Mouse (Mus musculus): Measurements from ENCODE around the gene Lipi.

Gene Lipi

DNA sequence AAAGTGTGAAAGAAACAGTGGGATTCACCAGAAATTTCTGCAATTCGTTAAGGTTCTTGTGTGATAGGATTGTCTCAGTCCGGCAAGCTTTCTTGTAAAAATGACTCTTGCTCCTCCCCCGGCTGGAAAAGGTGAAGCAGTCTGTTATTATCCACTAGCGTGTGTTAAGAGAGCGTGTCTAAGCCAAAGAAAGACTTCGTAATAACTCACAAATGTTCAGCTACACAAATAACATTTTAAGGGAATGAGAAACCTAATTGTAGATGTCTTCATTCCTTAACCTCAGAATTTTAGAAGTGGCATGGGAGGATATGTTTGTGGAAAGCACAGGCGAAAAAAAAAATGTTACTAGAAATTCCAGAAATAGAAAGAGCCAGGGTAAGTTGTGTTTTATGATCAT lies at the start of gene Lipi:
TSS of gene Lipi (minus strand) at position 101 of the 400 bp plus-strand sequence.
- DNase-seq, result no peak

DNA sequence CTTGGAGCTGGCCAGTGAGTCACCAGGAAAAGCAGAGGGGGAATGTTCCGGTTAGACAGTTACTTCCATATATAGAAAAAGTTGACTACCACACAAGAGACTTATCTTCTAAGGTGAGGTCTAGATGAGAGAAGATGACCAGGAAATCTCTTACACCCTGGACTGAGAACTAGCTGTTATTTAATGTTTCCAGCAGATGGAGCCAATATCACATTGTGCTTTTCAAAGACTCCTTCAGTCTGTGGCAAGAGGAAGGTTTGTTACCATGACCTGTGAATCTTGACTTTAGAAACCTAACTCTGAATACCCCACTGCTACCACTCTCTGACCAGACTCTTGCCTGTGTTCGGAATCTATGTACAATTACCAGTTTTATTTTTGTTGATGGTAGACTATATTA lies 42.0 kb upstream of the Lipi start:
- no peak for DNase-seq

DNA sequence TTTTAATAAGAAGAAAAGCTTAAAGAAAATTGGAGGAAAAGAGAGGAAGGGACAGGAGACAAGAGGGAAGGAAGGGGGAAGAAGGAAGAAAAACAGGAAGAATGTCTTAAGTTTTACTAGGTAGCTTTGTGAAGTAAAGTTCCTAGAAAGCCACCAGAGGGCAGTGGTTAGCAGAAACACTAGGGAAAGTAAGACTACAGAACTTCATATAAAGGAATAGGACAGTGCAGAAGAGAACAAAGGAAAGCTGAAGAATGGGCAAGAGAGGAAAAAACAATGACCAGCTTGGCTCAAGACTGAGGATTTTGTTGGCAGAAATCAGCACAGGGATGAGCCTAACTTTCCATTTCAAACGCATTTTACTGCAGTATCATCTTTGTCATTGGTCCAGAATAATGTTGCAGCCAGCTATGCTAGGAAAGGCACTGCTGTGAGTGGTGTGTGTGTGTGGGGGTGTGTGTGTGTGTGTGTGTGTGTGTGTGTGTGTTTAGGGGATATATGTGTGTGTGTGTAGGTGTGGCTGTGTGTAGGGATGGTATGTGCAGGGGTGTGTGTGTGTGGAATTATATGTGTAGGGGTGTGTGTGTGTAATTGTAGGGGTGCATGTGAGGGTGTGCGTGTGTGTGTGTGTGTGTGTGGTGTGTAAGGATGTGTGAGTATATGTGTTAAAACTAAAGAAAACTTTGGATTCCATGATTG lies 31.9 kb upstream of the Lipi start:
- no peak for DNase-seq

DNA sequence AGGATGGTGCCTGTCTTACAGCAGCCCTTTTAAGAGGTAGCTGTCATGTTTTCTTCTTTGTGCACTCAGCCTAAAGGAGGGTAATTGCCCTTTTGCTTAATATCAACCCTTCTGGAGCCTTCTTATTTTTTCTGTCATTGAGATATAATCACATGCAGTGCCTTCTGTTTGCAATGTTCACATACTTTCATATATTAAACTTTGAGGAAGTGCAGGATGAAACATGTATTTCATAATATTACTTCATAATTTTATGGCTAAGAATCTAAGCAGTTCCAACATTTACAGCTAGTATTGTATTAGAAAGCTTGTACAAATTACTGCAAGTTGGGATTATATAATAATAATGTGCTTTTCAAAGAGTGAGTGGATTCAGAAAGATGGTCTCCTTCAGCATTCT lies 26.7 kb upstream of the Lipi start:
- no peak for DNase-seq

DNA sequence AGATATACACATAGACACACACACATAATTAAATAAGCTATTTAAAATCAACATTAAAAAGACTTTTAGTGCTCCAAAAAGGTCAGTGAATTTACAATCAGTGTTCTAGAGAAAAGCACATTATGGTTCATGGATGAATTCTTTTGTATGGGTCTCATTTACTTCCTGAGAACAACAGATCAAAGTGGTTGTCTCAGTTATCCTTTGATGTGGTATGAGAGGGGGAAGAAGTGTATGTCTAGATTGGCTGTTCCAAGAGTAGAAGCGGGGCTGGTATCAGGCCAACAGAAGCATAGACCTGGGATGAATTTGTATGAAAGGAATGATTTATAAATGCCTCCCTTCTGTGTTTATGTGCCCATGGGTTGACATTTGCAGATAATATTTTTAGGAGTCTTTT lies 20.6 kb upstream of the Lipi start:
- no peak for DNase-seq

DNA sequence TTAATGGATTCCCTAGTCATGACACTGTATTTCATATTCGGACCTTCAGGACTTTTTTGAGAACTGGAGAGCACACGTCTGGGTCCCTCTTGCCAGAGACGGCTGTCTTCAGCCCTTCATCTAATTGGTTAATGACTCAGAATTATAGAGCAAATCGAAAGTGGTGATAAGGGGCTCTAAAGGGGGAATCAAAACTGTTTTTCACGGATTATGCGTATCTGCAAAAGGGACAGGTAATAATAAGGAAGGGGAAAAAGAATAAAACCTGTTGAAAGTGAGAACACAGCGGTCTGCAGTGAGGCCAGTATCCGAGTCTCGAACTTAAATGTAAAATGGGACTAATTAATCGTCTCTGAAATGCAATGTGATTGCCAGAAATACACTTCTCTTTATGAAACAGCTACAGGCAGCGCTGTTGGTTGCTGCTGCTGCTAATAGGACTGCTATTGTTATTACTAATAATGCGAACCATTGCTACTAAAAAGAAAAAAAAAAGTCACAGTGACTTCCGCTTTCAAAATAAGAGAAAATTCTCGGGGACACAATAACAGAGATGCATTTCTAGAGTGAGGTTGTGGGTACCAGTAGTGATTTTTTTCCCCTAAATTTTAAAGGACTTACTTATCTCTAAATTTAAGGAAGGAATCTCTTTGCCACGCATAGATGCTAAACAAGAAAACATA lies 7.8 kb upstream of the Lipi start:
- no peak for DNase-seq

DNA sequence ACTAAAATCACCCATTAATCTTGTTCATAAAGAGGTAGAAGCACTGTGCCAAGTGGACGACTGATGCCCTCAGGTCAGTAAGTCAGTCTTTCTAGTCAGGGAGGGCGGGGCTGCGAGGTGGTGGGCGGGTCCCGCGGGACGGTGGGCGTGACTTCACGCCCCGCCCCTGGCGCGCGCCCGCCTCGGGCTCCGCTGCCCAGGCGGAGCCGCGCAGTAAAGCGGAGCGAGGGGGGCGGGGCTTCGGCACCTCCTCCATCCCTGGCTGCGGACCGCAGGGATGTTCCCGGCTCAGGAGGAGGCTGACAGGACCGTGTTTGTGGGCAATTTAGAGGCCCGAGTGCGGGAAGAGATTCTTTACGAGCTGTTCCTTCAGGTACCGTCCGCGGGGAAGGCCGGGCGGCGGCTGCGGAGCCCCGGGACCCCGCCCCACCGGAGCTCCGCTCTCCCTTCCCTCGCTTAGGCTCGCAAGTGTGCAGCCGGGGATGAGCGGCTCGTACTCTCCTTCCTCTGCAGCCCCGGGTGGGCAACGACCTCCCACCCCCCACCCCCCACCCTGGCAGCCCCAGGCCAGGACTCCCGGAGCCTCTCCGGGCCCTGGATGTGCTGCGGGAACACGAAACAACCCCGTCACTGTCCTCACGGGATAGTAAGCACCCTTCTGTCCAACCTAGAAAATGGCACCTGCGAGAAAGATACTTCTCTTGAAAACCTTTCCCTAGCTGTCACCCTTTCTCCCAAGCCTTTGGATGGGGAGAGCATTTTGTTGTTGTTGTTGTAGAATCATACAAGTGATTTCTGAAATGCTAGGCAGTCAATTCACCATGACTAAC lies 7.0 kb upstream of the Lipi start, which contains the start of gene Rbm11:
TSS of gene Rbm11 (plus strand) at position 174 of the 830 bp plus-strand sequence.
- peak; percentile 84 for DNase-seq

DNA sequence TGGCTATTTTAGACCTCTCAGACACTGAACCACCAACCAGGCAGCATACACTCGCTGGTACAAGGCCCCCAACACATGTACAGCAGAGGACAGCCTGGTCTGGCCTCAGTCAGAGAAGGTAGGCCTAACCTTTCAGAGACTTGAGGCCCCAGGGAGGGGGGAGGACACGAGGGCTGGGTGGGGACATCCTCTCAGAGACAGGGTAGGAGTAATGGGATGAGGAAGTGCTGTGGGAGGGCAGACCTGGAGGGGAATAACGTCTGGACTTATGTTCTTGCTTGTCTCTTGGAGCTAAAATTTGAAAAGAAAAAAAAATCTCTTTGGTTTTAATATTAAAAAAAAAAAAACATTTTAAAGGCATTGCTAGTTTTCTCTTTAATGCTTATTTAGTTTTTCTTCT lies 605 bp upstream of the Lipi start:
- DNase-seq, result no peak

DNA sequence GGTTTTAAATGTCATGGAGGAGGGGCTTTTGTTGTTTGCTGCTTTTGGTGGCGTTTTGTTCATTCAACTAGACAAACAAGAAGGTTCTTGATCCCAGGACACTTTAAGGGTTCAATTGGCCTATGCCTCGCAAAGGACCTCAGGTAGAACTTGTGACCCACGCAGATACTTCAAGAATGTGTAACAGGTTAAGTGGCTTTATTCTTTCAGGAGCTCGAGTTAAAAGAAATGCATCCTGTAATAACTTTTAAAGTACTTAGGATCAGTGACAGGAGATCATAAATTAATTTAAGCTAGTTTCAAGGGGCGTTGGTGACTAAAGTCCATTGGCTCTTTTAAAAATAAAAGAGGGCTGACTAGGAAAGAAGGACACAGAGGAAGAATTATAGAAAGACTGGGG lies 3.6 kb downstream of the Lipi start:
- no peak for DNase-seq

DNA sequence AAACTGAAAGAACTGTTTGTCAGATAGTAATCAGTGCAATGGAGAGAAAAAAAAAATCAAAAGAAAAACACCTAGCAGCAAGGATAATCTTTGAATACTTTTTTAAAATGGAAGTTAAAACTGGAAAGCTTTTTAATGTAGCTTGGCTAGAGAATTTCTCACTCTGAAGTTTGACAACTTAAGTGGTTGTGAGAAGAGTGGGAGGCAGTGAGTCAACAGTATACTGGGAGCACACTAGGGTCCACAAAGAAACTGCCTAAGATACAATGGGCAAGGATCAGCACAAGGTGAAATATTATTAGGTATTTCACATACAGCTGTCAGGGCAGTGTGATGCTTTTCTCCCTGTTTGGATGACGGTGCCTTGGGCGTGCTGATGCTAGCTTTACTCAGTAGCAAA lies 23.0 kb downstream of the Lipi start:
- DNase-seq, result no peak

DNA sequence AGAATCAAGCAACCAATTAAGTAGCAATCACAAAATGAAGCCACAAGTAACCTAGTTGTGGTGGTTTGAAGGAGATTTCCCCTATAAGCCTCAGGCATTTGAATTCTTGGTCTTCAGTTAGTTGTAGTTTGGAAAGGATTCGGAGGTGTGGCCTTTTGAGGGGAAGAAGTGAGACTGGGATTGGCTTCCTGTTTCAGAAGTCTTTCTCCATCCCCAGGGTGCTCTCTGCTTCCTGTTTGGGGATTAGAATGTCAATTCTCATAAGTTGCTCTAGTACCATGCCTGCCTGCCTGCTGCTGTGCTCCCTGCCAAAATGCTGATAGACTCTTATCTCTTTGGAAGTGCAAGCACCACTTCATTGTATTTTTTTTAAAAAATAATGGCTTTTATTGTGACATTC lies 40.6 kb downstream of the Lipi start:
- DNase-seq, result no peak

DNA sequence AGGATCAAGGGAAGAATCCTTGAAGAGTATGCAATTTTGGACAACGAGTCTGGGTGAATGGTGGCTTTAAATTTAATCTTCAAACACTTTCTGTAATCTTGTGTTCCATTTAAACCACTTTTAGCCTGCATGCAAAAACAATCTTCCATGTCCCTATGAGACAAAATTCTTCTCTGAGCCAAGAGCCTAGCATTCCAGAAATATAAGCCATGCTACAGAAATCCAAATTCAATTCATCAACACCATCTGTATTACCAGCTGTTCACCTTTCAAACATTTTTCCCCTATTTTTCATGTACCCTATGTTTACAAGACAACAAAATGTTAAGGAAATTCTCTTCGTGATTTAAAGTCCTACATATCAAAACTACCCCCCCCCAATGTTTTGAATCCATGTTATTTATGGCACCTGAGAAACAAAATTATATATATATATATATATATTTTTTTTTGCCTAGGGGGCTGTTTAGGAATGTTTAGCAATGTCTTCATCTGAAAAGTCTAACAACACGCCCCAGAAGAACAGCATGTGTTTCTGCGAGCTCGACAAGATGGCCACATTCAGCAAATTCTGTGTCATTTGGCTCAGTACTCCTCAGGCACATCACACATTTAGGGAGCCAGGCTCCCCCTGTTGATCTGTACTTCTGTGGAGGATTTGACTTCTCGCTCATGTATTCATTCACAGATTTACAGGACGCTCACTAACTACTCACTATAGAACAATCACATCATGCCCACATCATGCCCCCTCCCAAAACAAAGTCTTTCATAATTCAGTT lies 47.9 kb downstream of the Lipi start:
- DNase-seq, result no peak

DNA sequence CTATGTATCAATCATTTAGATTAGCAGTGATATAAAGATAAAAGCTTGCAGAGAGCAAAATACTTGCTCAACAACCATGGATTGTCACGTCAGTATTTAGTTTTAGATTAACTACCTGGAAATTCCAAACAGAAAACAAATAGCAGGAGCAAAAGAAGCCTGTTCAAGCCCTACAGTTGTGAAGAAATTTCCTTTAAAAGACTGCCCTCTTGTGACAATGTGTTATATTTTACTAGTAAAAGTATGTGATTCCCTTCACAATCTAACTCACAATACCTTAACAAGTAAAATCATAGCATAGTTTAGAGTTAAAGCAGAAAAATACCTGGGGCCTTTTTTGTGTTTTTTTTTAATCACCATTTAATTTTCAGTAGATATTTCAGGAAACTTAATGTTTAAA lies 54.2 kb downstream of the Lipi start:
- no peak for DNase-seq

DNA sequence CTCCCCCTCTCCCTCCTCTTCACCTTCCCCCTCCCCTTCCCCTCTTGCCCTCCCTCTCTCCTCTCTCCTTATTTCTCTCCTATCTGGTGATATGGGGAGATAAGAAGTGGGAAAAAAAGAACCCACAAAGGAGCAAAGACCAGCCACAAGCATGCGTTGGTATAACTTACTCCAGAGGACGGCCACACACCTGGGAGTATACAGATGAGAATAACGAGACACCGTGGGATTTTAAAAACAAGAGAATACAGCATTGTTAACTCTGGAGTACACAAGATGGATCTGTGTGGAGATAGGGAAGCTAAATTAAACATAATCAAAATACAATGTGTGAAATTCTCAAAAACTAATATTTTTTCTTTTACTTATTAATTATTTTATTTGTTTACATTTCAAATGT lies 89.3 kb downstream of the Lipi start:
- no peak for DNase-seq

Data from cerebellum, adult 9-11 months (tissue).